Mouse (Mus musculus) spleen, adult 2 months (tissue): ENCODE data around the gene Mmp27.

Experiments used
- CTCF ChIP-seq: fragments of 200-500 bp; IDR thresholded peaks from 2 replicates; pipeline ENCODE4 v1.5.1; 2011; ENCODE audit warnings: mild to moderate bottlenecking, inconsistent platforms; ENCODE audit not compliant: insufficient read depth, insufficient read length, insufficient replicate concordance; ENCODE audit errors: extremely low read depth
- POLR2A ChIP-seq: fragments of 200-500 bp; IDR thresholded peaks from 2 replicates; pipeline ENCODE4 v1.6.1; 2011; ENCODE audit warnings: low read depth, low read length, inconsistent platforms

- TF ChIP-seq CTCF (no peak), POLR2A (no peak)
Observed at GRCm38 (mm10) chr9:7542763-7543162, 28.4 kb upstream of the Mmp27 start.
